Mouse (Mus musculus): ENCODE results near the gene Ibtk.

DNA sequence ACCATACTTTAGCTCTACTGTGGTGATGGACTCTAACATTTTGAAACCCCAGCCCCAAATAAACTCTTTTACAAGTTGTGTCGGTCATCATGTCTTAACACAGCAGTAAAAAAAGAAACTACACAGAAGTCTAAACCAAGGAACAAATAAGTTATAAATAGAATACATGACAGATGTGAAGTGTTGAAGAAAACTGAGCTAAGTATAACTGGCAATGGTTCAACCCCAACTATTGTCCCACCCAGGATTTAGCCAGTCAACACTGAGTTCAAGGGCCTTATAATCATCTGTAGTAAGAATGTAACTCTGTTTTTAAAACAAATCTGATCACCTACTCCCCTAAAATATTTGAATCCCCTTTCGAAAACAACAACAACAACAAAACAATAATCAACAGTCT lies 3.6 kb downstream of the Ibtk start:
- TF ChIP-seq POLR2A (IDR thresholded peaks at IDR 0.05; ENCODE audit: insufficient read depth, low read length) = no peak
- no peak for TF ChIP-seq CTCF (IDR thresholded peaks at IDR 0.05; ENCODE audit: low read depth, low read length)
- TF ChIP-seq EP300 (IDR thresholded peaks at IDR 0.05; ENCODE audit: insufficient read depth, low read depth, low read length) = no peak
